Mouse (Mus musculus): Measurements from ENCODE around the gene Aldh1l1. TPM values are rescaled to one million over a fixed set of nuclear protein-coding genes. Genes with fewer than 3 reads are reported as not detected.

Gene Aldh1l1
- polyA plus RNA-seq, 1 experiment from 2014 or later = 6.5 TPM

DNA sequence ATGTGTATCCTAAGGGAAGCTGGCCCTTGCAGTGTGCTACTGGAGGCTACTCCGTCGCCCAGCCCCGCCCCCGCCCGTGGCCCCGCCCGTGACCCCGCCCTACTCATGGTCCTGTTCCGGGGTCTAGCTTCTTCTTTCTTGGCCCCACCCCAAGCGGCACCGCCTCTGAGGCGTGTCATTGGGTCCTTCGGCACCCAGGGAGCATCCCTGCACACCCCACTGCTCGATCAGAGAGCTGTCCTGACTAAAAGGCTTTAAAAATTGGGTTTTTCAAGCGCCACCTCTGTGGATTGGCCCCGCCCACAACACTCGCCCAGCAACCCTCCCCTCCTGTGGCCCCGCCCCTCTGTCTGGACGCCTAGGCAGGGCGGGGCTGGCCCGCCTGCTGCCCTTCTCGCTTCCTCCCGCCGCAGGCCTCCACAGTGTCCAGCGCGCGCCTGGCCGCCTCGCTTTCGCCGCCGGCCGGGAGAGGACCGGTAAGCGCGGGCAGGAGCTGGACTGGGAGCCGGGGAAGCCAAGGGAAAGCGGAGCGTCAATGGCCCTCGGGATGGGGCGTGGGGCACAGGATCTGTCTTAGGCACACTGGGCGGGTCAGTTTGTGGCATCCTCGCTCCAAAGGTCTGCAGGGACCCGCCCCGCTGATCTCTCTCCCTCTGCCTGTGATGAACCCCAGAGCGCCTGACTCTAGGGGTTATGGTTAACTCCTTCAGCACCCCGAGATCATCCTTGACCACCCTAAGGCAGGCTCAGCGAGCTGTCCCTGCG is 118.5 kb downstream of the Aldh1l1 start, which contains the start of gene Slc41a3:
Gene Slc41a3 (plus strand): TSS at position 193 of the 765 bp plus-strand sequence.
- Histone ChIP-seq H3K36me3 (ENCODE audit: control insufficient read depth, insufficient read depth, low read length) (no peaks in the 10 kb centered on the region), H3K4me3 (ENCODE audit: low read depth, low read length) (peak within 1 kb of the TSS; percentile 59), H3K27ac (ENCODE audit: low read depth, low read length) (0 out of 2 replicates have a peak within 1 kb of the TSS, but pooled peaks have one; percentile 30), H3K4me2 (peak within 1 kb of the TSS; percentile 71), H3K27me3 (replicated peaks; ENCODE audit: control insufficient read depth, insufficient read depth, low read length) (no peaks in the 10 kb centered on the region; the same call in 1 of the 2 replicates), H3K4me1 (replicated peaks; ENCODE audit: control insufficient read depth, insufficient read depth, low read length) (peaks cover 32% of the 10 kb centered on the region), H3K9ac (ENCODE audit: low read depth, low read length) (peak within 1 kb of the TSS; percentile 58), H3K9me3 (ENCODE audit: control insufficient read depth, low read length) (no peaks in the 10 kb centered on the region)
- WGBS = 1% methylated on average over 49 of the region's 49 CpGs
- DNase-seq (ENCODE audit: low spot score) = peak; percentile 92
- ATAC-seq (replicated peaks; ENCODE audit: low FRiP score) = peak; percentile 86

DNA sequence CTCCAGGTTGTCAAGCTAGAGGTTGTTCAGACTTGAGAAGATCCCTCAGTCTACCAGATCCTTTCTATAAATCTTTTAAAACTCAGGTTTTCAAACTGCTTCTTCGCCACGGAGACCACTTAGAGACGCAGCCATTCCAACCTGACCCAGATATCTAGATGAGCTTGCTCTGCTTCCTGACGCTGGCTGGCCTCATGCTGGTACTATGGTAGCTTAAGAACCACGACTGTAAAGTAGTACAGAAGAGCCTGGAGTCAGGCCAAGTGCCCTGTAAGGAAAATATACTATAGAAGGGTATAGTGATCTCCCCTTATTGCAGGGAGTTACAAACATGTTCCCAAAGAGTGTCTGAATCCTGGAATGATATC is 119.1 kb downstream of the Aldh1l1 start:
- DNase-seq (ENCODE audit: low spot score) (no peak), ATAC-seq (replicated peaks; ENCODE audit: low FRiP score) (no peak)
- 15% methylated on average over 5 of the region's 5 CpGs for WGBS
- Histone ChIP-seq H3K4me2 (peak overlapping the region; percentile 71), H3K27me3 (replicated peaks; ENCODE audit: control insufficient read depth, insufficient read depth, low read length) (no peaks in the 10 kb centered on the region; the same call in 1 of the 2 replicates), H3K27ac (ENCODE audit: low read depth, low read length) (no peak overlapping the region), H3K36me3 (ENCODE audit: control insufficient read depth, insufficient read depth, low read length) (no peaks in the 10 kb centered on the region), H3K4me3 (ENCODE audit: low read depth, low read length) (peak overlapping the region; percentile 59), H3K9ac (ENCODE audit: low read depth, low read length) (peak overlapping the region; percentile 58), H3K9me3 (ENCODE audit: control insufficient read depth, low read length) (no peaks in the 10 kb centered on the region), H3K4me1 (replicated peaks; ENCODE audit: control insufficient read depth, insufficient read depth, low read length) (peaks cover 32% of the 10 kb centered on the region)

DNA sequence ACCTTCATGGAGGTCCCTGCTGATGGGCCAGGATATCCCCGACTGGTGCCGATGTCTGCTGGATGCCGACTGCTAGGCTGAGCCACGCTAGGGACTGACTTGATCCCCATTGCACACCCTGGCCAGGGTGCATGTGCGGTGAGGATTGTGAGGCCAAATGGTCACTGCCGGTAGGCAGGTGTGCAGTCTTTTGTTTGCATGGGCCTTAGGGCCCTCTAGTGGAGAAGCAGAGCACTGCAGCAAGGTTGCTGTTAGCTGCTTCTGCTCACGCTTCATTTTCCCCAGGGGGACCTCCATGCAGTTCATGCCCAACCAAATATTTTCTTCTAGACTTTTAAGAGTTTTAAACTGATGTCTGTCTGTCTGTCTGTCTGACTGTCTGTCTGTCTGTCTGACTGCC is 120.3 kb downstream of the Aldh1l1 start:
- Histone ChIP-seq H3K9ac (ENCODE audit: low read depth, low read length) (no peak overlapping the region), H3K9me3 (ENCODE audit: control insufficient read depth, low read length) (no peaks in the 10 kb centered on the region), H3K4me1 (replicated peaks; ENCODE audit: control insufficient read depth, insufficient read depth, low read length) (peaks cover 32% of the 10 kb centered on the region), H3K4me3 (ENCODE audit: low read depth, low read length) (no peak overlapping the region), H3K27ac (ENCODE audit: low read depth, low read length) (no peak overlapping the region), H3K27me3 (replicated peaks; ENCODE audit: control insufficient read depth, insufficient read depth, low read length) (no peaks in the 10 kb centered on the region; the same call in 1 of the 2 replicates), H3K36me3 (ENCODE audit: control insufficient read depth, insufficient read depth, low read length) (no peaks in the 10 kb centered on the region), H3K4me2 (peak overlapping the region; percentile 36)
- DNase-seq (ENCODE audit: low spot score) = peak; percentile 69
- no peak for ATAC-seq (replicated peaks; ENCODE audit: low FRiP score)
- 29% methylated on average over 7 of the region's 7 CpGs for WGBS

DNA sequence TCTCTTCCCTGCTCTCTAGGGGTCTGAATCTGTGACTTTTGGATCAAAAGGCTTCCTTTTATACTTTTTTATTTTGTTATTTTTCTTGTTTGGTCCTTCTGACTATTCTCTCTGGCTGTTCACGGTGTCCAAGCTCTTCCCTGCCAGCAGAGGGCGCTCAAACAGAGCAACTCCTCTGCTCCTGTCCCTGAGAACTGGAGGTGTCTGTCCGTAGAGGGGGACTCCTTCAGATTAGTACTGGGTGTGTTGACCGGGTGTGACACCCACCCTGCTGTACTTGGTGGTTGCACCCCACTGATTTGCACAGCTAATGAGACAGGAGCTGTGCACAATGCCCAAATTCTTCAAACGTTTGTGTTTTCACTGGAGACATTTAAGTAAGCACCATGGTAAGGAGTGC is 121.0 kb downstream of the Aldh1l1 start:
- Histone ChIP-seq H3K4me2 (no peak overlapping the region), H3K27ac (ENCODE audit: low read depth, low read length) (peak overlapping the region; percentile 55), H3K36me3 (ENCODE audit: control insufficient read depth, insufficient read depth, low read length) (no peaks in the 10 kb centered on the region), H3K27me3 (replicated peaks; ENCODE audit: control insufficient read depth, insufficient read depth, low read length) (no peaks in the 10 kb centered on the region; the same call in 1 of the 2 replicates), H3K4me3 (ENCODE audit: low read depth, low read length) (no peak overlapping the region), H3K9me3 (ENCODE audit: control insufficient read depth, low read length) (no peaks in the 10 kb centered on the region), H3K9ac (ENCODE audit: low read depth, low read length) (no peak overlapping the region), H3K4me1 (replicated peaks; ENCODE audit: control insufficient read depth, insufficient read depth, low read length) (peaks cover 32% of the 10 kb centered on the region)
- ATAC-seq (replicated peaks; ENCODE audit: low FRiP score) (peak; percentile 28; the same call in 1 of the 2 replicates), DNase-seq (ENCODE audit: low spot score) (peak; percentile 67)
- WGBS = 12% methylated on average over 5 of the region's 5 CpGs

DNA sequence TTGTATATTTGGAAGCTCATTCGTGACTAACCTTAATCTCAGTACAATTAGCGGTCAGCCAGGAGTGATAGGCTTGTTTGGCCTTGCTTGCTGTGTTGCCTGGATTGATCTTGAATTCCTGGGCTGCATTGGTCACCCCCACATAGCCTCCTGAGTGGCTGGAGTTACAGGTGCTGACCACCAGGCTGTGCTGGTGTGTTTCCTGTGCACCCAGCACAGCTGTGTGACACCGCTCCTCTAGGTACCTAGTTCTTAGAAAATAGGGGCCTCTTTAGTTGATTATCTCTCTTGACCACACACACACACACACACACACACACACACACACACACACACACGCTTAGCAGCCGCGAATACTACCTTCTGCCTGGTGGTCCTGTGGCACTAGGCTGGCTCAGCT is 122.0 kb downstream of the Aldh1l1 start:
- Histone ChIP-seq H3K4me2 (peak overlapping the region; percentile 22; the same call in 1 of the 2 replicates), H3K4me1 (replicated peaks; ENCODE audit: control insufficient read depth, insufficient read depth, low read length) (peaks cover 32% of the 10 kb centered on the region), H3K9me3 (ENCODE audit: control insufficient read depth, low read length) (no peaks in the 10 kb centered on the region), H3K9ac (ENCODE audit: low read depth, low read length) (peak overlapping the region; percentile 12; the same call in 1 of the 2 replicates), H3K36me3 (ENCODE audit: control insufficient read depth, insufficient read depth, low read length) (no peaks in the 10 kb centered on the region), H3K27me3 (replicated peaks; ENCODE audit: control insufficient read depth, insufficient read depth, low read length) (no peaks in the 10 kb centered on the region; the same call in 1 of the 2 replicates), H3K4me3 (ENCODE audit: low read depth, low read length) (no peak overlapping the region), H3K27ac (ENCODE audit: low read depth, low read length) (peak overlapping the region; percentile 55; the same call in 1 of the 2 replicates)
- 33% methylated on average over 6 of the region's 6 CpGs for WGBS
- DNase-seq (ENCODE audit: low spot score) (no peak), ATAC-seq (replicated peaks; ENCODE audit: low FRiP score) (peak; percentile 79)

DNA sequence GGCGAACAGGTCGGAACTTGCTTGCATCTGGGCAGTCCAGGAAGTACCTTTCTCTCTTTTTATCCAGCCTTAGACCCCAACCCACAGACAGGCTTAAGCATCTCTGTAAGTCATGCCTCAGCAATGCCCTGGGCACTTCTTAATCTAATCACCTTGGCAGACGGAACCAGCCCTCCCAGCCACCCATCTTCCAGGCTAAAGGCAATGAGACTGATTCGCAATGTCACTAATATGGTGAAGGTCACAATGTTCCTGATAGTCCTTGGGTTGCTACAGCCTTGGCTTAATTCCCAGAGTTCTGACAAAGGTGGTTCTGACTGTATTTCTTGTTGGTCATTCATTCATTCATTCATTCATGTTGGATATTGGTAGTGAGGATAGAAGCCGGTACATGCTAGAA is 124.0 kb downstream of the Aldh1l1 start:
- H3K9ac ChIP-seq (ENCODE audit: low read depth, low read length) = no peak overlapping the region
- H3K9me3 ChIP-seq (ENCODE audit: control insufficient read depth, low read length) = no peaks in the 10 kb centered on the region
- ATAC-seq (replicated peaks; ENCODE audit: low FRiP score) (no peak), DNase-seq (ENCODE audit: low spot score) (no peak)
- H3K4me2 ChIP-seq = no peak overlapping the region
- H3K27me3 ChIP-seq (replicated peaks; ENCODE audit: control insufficient read depth, insufficient read depth, low read length) = no peaks in the 10 kb centered on the region
- H3K4me3 ChIP-seq (ENCODE audit: low read depth, low read length) = no peak overlapping the region
- 89% methylated on average over 5 of the region's 5 CpGs for WGBS
- H3K36me3 ChIP-seq (ENCODE audit: control insufficient read depth, insufficient read depth, low read length) = no peaks in the 10 kb centered on the region
- H3K4me1 ChIP-seq (replicated peaks; ENCODE audit: control insufficient read depth, insufficient read depth, low read length) = peaks cover 29% of the 10 kb centered on the region
- no peak overlapping the region for H3K27ac ChIP-seq (ENCODE audit: low read depth, low read length)

DNA sequence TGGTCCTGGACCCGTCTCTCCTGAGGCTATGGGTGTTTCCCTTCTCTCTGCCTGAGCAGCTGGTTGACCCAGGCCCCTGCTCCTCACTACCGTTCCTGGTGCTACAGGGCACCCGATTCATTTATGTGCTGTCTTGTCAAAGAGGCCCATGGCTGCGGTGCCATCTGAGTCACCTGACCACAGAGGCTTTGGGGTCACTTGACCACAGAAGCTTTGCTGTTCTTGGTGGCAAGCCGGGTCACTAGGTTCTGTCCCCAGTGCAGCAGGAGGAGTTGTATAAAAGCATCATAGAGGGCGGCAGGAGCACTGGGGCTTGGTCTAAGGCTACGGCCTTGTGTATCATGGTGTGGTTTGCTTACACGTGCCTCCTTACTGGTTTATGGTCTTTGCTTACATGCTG is 127.0 kb downstream of the Aldh1l1 start:
- DNase-seq (ENCODE audit: low spot score) (no peak), ATAC-seq (replicated peaks; ENCODE audit: low FRiP score) (no peak)
- H3K4me1 ChIP-seq (replicated peaks; ENCODE audit: control insufficient read depth, insufficient read depth, low read length) = peaks cover 23% of the 10 kb centered on the region
- no peak overlapping the region for H3K4me3 ChIP-seq (ENCODE audit: low read depth, low read length)
- 71% methylated on average over 8 of the region's 8 CpGs for WGBS
- H3K9me3 ChIP-seq (ENCODE audit: control insufficient read depth, low read length) = no peaks in the 10 kb centered on the region
- no peak overlapping the region for H3K27ac ChIP-seq (ENCODE audit: low read depth, low read length)
- H3K36me3 ChIP-seq (ENCODE audit: control insufficient read depth, insufficient read depth, low read length) = no peaks in the 10 kb centered on the region
- no peaks in the 10 kb centered on the region for H3K27me3 ChIP-seq (replicated peaks; ENCODE audit: control insufficient read depth, insufficient read depth, low read length)
- H3K4me2 ChIP-seq = no peak overlapping the region
- H3K9ac ChIP-seq (ENCODE audit: low read depth, low read length) = no peak overlapping the region

DNA sequence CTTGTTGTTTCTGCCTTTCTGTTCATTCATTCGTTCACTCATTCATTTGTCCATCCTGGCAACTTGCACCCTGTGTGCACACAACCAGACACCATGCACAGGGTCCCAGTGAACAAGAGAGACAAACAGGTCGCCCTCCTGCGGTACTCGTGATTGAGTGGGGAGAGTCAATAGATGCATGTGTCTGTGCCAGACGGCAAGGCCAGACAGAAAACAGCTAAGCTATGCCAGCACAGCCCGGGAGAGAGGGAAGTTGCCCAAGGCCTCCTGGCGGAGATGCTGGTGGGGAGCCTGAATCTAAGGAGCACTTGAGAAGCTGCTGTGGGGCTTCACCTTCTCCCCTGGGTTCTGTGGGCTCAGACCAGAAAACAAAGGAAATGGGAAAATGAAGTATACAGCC is 129.1 kb downstream of the Aldh1l1 start:
- DNase-seq (ENCODE audit: low spot score) = no peak
- Histone ChIP-seq H3K27ac (ENCODE audit: low read depth, low read length) (no peak overlapping the region), H3K27me3 (replicated peaks; ENCODE audit: control insufficient read depth, insufficient read depth, low read length) (no peaks in the 10 kb centered on the region), H3K4me3 (ENCODE audit: low read depth, low read length) (no peak overlapping the region), H3K9me3 (ENCODE audit: control insufficient read depth, low read length) (no peaks in the 10 kb centered on the region), H3K4me1 (replicated peaks; ENCODE audit: control insufficient read depth, insufficient read depth, low read length) (peaks cover 29% of the 10 kb centered on the region), H3K4me2 (no peak overlapping the region), H3K36me3 (ENCODE audit: control insufficient read depth, insufficient read depth, low read length) (no peaks in the 10 kb centered on the region), H3K9ac (ENCODE audit: low read depth, low read length) (no peak overlapping the region)
- WGBS = 78% methylated on average over 7 of the region's 7 CpGs
- no peak for ATAC-seq (replicated peaks; ENCODE audit: low FRiP score)

DNA sequence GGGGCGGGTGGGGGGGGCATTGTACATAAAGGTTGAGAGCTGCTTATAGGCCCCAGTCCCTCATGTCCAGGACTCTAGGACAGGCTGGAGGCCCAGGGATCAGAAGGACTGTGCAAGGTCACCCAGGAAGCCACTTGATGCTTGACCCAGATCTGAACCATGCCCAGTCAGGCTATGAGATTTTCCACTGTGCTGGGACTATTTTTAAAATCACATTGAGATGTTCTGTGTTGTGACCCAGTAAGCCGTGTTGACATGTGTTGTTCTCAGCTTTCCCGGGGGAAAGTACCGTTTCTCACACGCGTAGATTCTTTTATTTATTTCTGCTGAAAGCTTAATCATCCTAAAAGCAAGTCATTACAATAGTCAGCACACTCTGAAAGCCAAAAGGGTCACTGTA is 129.8 kb downstream of the Aldh1l1 start:
- H3K4me1 ChIP-seq (replicated peaks; ENCODE audit: control insufficient read depth, insufficient read depth, low read length) = peaks cover 33% of the 10 kb centered on the region
- no peaks in the 10 kb centered on the region for H3K9me3 ChIP-seq (ENCODE audit: control insufficient read depth, low read length)
- no peak for DNase-seq (ENCODE audit: low spot score)
- no peaks in the 10 kb centered on the region for H3K36me3 ChIP-seq (ENCODE audit: control insufficient read depth, insufficient read depth, low read length)
- ATAC-seq (replicated peaks; ENCODE audit: low FRiP score) = no peak
- no peak overlapping the region for H3K4me3 ChIP-seq (ENCODE audit: low read depth, low read length)
- H3K27me3 ChIP-seq (replicated peaks; ENCODE audit: control insufficient read depth, insufficient read depth, low read length) = no peaks in the 10 kb centered on the region
- no peak overlapping the region for H3K4me2 ChIP-seq
- H3K9ac ChIP-seq (ENCODE audit: low read depth, low read length) = no peak overlapping the region
- 87% methylated on average over 6 of the region's 6 CpGs for whole genome bisulfite sequencing
- H3K27ac ChIP-seq (ENCODE audit: low read depth, low read length) = no peak overlapping the region
